Mouse (Mus musculus): ENCODE measurements around the gene Galnt18. TPM values are rescaled to one million over a fixed set of nuclear protein-coding genes. Genes with fewer than 3 reads are reported as not detected.

Galnt18 gene
- polyA plus RNA-seq, 1 experiment, result 3.8 TPM

DNA sequence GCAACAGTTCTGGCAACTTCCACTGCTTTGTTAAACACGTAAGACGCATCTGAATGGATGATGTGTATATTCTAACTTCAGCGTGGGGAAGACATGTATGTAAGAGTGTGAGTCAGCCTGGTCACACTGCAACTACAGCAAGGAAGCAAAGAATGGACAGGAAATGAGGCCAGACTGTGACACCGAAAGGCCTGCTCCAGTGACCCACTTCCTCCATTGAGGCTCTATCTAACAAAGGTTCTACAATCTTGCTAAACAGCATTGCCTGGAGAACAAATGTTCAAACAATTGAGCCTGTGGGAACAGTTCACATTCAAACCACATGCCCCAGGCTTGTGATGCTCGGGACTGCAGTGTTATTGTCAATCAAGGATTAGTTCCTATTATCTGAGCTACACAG lies 21.0 kb upstream of the Galnt18 start:
- Histone ChIP-seq H3K27me3 (ENCODE audit: control insufficient read depth, insufficient read depth, low read length) (no peaks in the 10 kb centered on the region), H3K36me3 (ENCODE audit: control insufficient read depth, insufficient read depth, low read length) (no peaks in the 10 kb centered on the region), H3K4me3 (ENCODE audit: low read depth, low read length) (no peak overlapping the region), H3K4me1 (ENCODE audit: control insufficient read depth, insufficient read depth, insufficient read length, low read length) (no peaks in the 10 kb centered on the region), H3K27ac (ENCODE audit: insufficient read depth, low read depth, low read length) (no peak overlapping the region)
- TF ChIP-seq POLR2A (IDR thresholded peaks at IDR 0.05; ENCODE audit: low read depth, low read length) (no peak), CTCF (IDR thresholded peaks at IDR 0.05; ENCODE audit: extremely low read depth, insufficient read length, insufficient replicate concordance, low read depth, low read length) (no peak)
- 76% methylated on average over 5 of the region's 5 CpGs for WGBS

DNA sequence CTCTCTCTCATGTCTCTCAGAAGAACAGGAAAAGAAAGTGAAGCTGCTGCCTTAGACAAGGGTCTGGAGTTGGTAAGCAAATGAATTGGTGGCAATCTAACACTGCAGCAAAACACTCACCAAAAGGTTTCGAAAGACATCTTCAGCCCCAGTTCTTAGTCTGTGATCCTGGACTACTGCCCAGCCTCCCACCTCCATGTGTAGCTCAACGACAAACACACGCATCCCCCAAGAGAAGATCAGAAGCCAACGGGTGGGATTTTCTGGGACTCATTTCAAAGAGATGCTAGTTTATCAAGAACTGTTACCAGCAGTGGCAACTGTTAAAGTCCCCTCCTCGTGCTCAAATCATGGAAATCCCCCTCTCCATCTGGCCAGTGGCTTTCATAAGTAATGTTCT lies 20.3 kb upstream of the Galnt18 start:
- H3K4me3 ChIP-seq (ENCODE audit: low read depth, low read length), result no peak overlapping the region
- no peak overlapping the region for H3K27ac ChIP-seq (ENCODE audit: insufficient read depth, low read depth, low read length)
- no peaks in the 10 kb centered on the region for H3K36me3 ChIP-seq (ENCODE audit: control insufficient read depth, insufficient read depth, low read length)
- TF ChIP-seq POLR2A (IDR thresholded peaks at IDR 0.05; ENCODE audit: low read depth, low read length) (no peak), CTCF (IDR thresholded peaks at IDR 0.05; ENCODE audit: extremely low read depth, insufficient read length, insufficient replicate concordance, low read depth, low read length) (no peak)
- 77% methylated on average over 5 of the region's 5 CpGs for WGBS
- H3K27me3 ChIP-seq (ENCODE audit: control insufficient read depth, insufficient read depth, low read length), result no peaks in the 10 kb centered on the region
- no peaks in the 10 kb centered on the region for H3K4me1 ChIP-seq (ENCODE audit: control insufficient read depth, insufficient read depth, insufficient read length, low read length)

DNA sequence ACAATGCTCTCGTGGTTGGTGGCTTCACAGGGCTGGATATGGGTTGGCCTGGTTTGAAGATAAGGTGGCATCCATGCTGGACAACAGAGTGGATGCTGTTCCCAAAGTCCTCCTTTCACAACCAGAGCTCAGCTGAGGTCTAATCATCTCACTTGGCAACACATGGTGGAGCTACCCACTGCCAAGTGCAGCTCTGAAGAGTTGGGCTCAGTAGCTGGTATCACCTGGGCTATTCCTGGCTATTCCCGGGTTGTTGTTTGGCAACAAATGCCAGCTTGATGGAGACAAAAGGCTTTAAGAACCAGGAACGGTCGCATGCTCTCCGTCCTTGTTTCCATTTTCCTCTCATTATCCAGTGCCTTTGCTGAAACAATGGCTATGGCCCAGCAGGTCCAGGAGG lies 19.2 kb upstream of the Galnt18 start:
- no peaks in the 10 kb centered on the region for H3K4me1 ChIP-seq (ENCODE audit: control insufficient read depth, insufficient read depth, insufficient read length, low read length)
- no peaks in the 10 kb centered on the region for H3K36me3 ChIP-seq (ENCODE audit: control insufficient read depth, insufficient read depth, low read length)
- 69% methylated on average over 5 of the region's 5 CpGs for WGBS
- H3K27ac ChIP-seq (ENCODE audit: insufficient read depth, low read depth, low read length), result no peak overlapping the region
- no peaks in the 10 kb centered on the region for H3K27me3 ChIP-seq (ENCODE audit: control insufficient read depth, insufficient read depth, low read length)
- H3K4me3 ChIP-seq (ENCODE audit: low read depth, low read length), result no peak overlapping the region
- TF ChIP-seq POLR2A (IDR thresholded peaks at IDR 0.05; ENCODE audit: low read depth, low read length) (no peak), CTCF (IDR thresholded peaks at IDR 0.05; ENCODE audit: extremely low read depth, insufficient read length, insufficient replicate concordance, low read depth, low read length) (no peak)

DNA sequence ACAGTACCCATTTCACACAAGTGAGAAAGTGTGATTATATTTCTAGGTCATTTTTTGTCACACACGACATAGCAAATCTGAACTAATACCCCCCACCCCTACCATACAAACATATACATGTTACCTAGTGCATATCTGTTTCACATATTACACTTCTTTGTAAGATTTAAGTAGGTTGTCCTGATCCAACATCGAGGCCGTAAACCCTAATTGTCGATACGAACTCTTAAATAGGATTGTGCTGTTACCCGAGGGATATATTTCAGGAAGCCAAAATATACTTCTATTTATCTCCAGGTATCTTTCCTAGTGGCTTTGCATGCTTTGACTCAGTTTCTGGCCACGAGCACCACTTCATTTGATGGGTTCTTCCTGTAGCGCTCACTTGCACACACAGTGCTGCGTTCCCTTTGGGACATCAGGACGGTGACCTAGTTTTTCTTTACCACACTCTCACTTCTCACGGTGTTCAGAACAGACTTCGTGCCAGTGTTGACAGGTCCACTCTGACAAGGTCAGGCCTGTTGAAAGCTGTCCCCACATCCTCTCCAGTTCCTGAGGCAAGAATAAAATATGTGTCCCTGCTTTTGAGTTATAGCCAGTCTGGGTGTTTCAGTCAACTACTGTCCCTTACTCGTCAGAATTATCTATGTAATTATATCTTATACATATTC lies 17.7 kb upstream of the Galnt18 start:
- TF ChIP-seq CTCF (IDR thresholded peaks at IDR 0.05; ENCODE audit: extremely low read depth, insufficient read length, insufficient replicate concordance, low read depth, low read length), result no peak
- no peak for TF ChIP-seq POLR2A (IDR thresholded peaks at IDR 0.05; ENCODE audit: low read depth, low read length)
- 83% methylated on average over 13 of the region's 13 CpGs for whole genome bisulfite sequencing
- no peak overlapping the region for H3K27ac ChIP-seq (ENCODE audit: insufficient read depth, low read depth, low read length)
- no peaks in the 10 kb centered on the region for H3K27me3 ChIP-seq (ENCODE audit: control insufficient read depth, insufficient read depth, low read length)
- H3K36me3 ChIP-seq (ENCODE audit: control insufficient read depth, insufficient read depth, low read length), result no peaks in the 10 kb centered on the region
- H3K4me1 ChIP-seq (ENCODE audit: control insufficient read depth, insufficient read depth, insufficient read length, low read length), result no peaks in the 10 kb centered on the region
- H3K4me3 ChIP-seq (ENCODE audit: low read depth, low read length), result no peak overlapping the region

DNA sequence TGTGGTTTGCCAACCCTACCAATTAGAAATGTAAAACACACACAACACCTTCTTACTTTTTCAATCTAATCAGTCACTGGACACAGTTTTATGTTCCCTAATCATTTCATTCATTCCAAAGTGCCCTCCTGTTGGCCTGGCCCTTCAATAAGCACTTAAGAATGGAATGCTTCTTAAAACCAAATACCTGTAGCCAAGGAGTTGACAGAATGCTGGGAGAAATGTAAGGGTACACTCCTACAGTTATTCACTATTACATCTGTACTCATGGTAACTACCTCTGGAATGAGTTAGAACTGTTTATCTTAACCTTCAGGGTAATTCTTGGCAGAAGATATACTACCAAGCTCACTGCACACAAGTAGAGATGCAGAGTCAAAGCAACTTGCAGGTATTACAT lies 15.3 kb upstream of the Galnt18 start:
- Histone ChIP-seq H3K4me1 (ENCODE audit: control insufficient read depth, insufficient read depth, insufficient read length, low read length) (no peaks in the 10 kb centered on the region), H3K36me3 (ENCODE audit: control insufficient read depth, insufficient read depth, low read length) (no peaks in the 10 kb centered on the region), H3K27me3 (ENCODE audit: control insufficient read depth, insufficient read depth, low read length) (no peaks in the 10 kb centered on the region), H3K27ac (ENCODE audit: insufficient read depth, low read depth, low read length) (no peak overlapping the region), H3K4me3 (ENCODE audit: low read depth, low read length) (no peak overlapping the region)
- no peak for TF ChIP-seq CTCF (IDR thresholded peaks at IDR 0.05; ENCODE audit: extremely low read depth, insufficient read length, insufficient replicate concordance, low read depth, low read length)
- no peak for TF ChIP-seq POLR2A (IDR thresholded peaks at IDR 0.05; ENCODE audit: low read depth, low read length)

DNA sequence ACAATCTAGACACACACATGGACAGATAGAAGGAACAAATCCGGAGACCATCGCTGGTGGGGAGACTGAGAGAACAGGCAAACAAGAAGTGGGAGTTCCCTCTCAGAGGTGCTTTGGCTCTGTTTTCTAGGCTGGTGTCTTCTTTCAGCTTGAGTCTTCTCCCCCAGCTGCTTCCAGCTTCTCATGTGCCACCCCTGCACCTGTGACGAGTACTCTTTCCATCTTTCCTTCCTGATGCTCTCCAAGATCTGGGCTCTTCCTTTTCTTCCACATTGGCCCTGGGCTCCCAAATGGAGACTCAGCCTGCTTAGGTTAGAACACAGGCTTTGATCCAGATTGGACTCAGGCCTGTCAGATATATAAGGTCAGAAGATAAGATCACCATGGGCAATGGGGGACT lies 12.4 kb upstream of the Galnt18 start:
- TF ChIP-seq POLR2A (IDR thresholded peaks at IDR 0.05; ENCODE audit: low read depth, low read length), result no peak
- TF ChIP-seq CTCF (IDR thresholded peaks at IDR 0.05; ENCODE audit: extremely low read depth, insufficient read length, insufficient replicate concordance, low read depth, low read length), result no peak
- H3K4me1 ChIP-seq (ENCODE audit: control insufficient read depth, insufficient read depth, insufficient read length, low read length), result no peaks in the 10 kb centered on the region
- no peaks in the 10 kb centered on the region for H3K27me3 ChIP-seq (ENCODE audit: control insufficient read depth, insufficient read depth, low read length)
- H3K36me3 ChIP-seq (ENCODE audit: control insufficient read depth, insufficient read depth, low read length), result no peaks in the 10 kb centered on the region
- WGBS, result 87% methylated on average over 3 of the region's 3 CpGs
- H3K27ac ChIP-seq (ENCODE audit: insufficient read depth, low read depth, low read length), result no peak overlapping the region
- no peak overlapping the region for H3K4me3 ChIP-seq (ENCODE audit: low read depth, low read length)

DNA sequence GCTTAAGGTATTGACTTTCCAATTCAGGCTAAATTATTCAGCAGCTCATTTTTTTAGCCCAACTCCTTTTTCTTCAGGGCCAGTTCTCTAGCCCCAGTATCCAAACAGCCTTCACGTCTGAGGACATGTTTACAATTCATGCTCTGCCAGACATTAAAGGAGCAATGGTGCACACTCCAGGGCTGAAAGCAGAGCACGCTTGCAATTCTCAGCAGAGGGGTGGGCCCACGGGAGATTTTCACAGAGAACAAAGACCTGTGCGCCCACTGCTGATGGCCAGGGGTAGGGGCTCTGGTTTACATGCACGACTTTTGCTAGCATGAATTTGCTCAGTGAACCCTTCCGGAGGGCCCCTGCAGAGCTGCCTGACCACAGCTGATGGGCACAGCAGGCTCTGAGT lies 11.6 kb upstream of the Galnt18 start:
- 46% methylated on average over 6 of the region's 6 CpGs for WGBS
- TF ChIP-seq POLR2A (IDR thresholded peaks at IDR 0.05; ENCODE audit: low read depth, low read length), result no peak
- TF ChIP-seq CTCF (IDR thresholded peaks at IDR 0.05; ENCODE audit: extremely low read depth, insufficient read length, insufficient replicate concordance, low read depth, low read length), result no peak
- no peaks in the 10 kb centered on the region for H3K36me3 ChIP-seq (ENCODE audit: control insufficient read depth, insufficient read depth, low read length)
- no peak overlapping the region for H3K4me3 ChIP-seq (ENCODE audit: low read depth, low read length)
- no peaks in the 10 kb centered on the region for H3K4me1 ChIP-seq (ENCODE audit: control insufficient read depth, insufficient read depth, insufficient read length, low read length)
- H3K27ac ChIP-seq (ENCODE audit: insufficient read depth, low read depth, low read length), result no peak overlapping the region
- H3K27me3 ChIP-seq (ENCODE audit: control insufficient read depth, insufficient read depth, low read length), result no peaks in the 10 kb centered on the region

Measured in small intestine, adult 2 months (tissue).